In genomic region chr16:32509066-32509942, GRCm38 (mm10) we compare ENCODE assay signal across 9 mouse cellular contexts. TPM values are rescaled to one million over a fixed set of nuclear protein-coding genes. Genes with fewer than 3 reads are reported as not detected.
A peak's percentile ranks its signal among the peaks of the same experiment; 100 is the strongest.
DNase-seq lines count a peak whose midpoint lies in the region; ATAC-seq and TF ChIP-seq lines count a peak whose summit lies in the region.
"Had no signal": no experiment of that assay in that cellular context is flagged by ENCODE, and none has a peak within 500 bp of the region (broad histone marks: within the 10 kb centered on the region; RNA-seq: fewer than 3 reads in every experiment).

No protein-coding gene starts in this region.

- 69% methylated on average over 9 of the region's 9 CpGs for WGBS in kidney, embryonic 14.5 days
- 14% methylated on average over 9 of the region's 9 CpGs for WGBS in heart, embryonic 10.5 days

- no peaks in the 10 kb centered on the region for H3K27me3 ChIP-seq in kidney, embryonic 14.5 days (ENCODE audit: control insufficient read depth, insufficient read depth, low read length)
- peaks cover 12% of the 10 kb centered on the region; the same call in 1 of the 2 replicates for H3K27me3 ChIP-seq in heart, embryonic 10.5 days (ENCODE audit: insufficient read depth, poor library complexity, severe bottlenecking)

- no peak overlapping the region for H3K4me3 ChIP-seq in kidney, embryonic 14.5 days (ENCODE audit: low read length)
- peak overlapping the region; percentile 7; the same call in 1 of the 2 replicates for H3K4me3 ChIP-seq in heart, embryonic 10.5 days

- no peak for TF ChIP-seq CTCF in brain, embryonic 14.5 days (IDR thresholded peaks at IDR 0.05; ENCODE audit: borderline replicate concordance, extremely low read depth, insufficient read depth, insufficient read length)

- no peak overlapping the region for H3K27ac ChIP-seq in kidney, embryonic 14.5 days (ENCODE audit: low read depth, low read length)
- peak overlapping the region; percentile 87 for H3K27ac ChIP-seq in heart, embryonic 10.5 days

- ATAC-seq in kidney, embryonic 14.5 days (ENCODE audit: low FRiP score, low TSS enrichment), result peak; percentile 66; the same call in 1 of the 2 replicates

- DNase-seq in kidney, adult 11 months, result no peak
- peak; percentile 39 for DNase-seq in brain, embryonic 14.5 days (ENCODE audit: low read depth)
- DNase-seq in heart, embryonic 10.5 days (ENCODE audit: low spot score), result peak; percentile 98
- DNase-seq in liver, result peak; percentile 97
- DNase-seq in spleen, postnatal 4 days (ENCODE audit: low spot score in 2 of 2), result peak; percentile 90 to 91
- no peak for DNase-seq in testis, postnatal 14 days (ENCODE audit: low spot score)
- no peak for DNase-seq in left cerebral cortex, adult 18-20 months (ENCODE audit: low spot score in 2 of 2)

- H3K4me1 ChIP-seq in kidney, embryonic 14.5 days (ENCODE audit: control insufficient read depth, insufficient read depth, low read length), result no peaks in the 10 kb centered on the region
- H3K4me1 ChIP-seq in heart, embryonic 10.5 days, result peaks cover 60% of the 10 kb centered on the region

- TF ChIP-seq POLR2A in brain, embryonic 14.5 days (IDR thresholded peaks at IDR 0.05; ENCODE audit: borderline replicate concordance, extremely low read depth, insufficient read depth, insufficient read length, poor library complexity, severe bottlenecking), result no peak

- no peak overlapping the region for H3K9ac ChIP-seq in kidney, embryonic 14.5 days (ENCODE audit: low read depth, low read length)

- no peak overlapping the region for H3K4me2 ChIP-seq in kidney, embryonic 14.5 days (replicated peaks; ENCODE audit: low read depth, low read length)

- no peaks in the 10 kb centered on the region for H3K9me3 ChIP-seq in kidney, embryonic 14.5 days (ENCODE audit: control insufficient read depth, low read length)
- no peaks in the 10 kb centered on the region for H3K9me3 ChIP-seq in heart, embryonic 10.5 days

- H3K36me3 ChIP-seq in kidney, embryonic 14.5 days (ENCODE audit: control insufficient read depth, insufficient read depth, low read length), result no peaks in the 10 kb centered on the region
- no peaks in the 10 kb centered on the region for H3K36me3 ChIP-seq in heart, embryonic 10.5 days

RNA-seq across cellular contexts. Expression of gene Zdhhc19, which starts 13.2 kb away (rescaled TPM):
- polyA plus RNA-seq in kidney, embryonic 14.5 days (2014; fragmentation: Nextera tagmentation; extraction: Ambion mirVana), result not detected in 2 replicates
- polyA plus RNA-seq in brain, embryonic 14.5 days (2012; rRNA removed), result 0.15 TPM in 1 of 2 replicates, not detected in the other
- polyA plus RNA-seq in heart, embryonic 10.5 days (2016; fragmentation: Nextera tagmentation; extraction: Ambion mirVana), result not detected in 2 replicates
- not detected for total RNA-seq in left cerebral cortex, adult 18-20 months (2021)
- polyA plus RNA-seq: limb, embryonic 14.5 days had no signal

RNA-seq across cellular contexts. Expression of gene Slc51a, which starts 21.6 kb away (rescaled TPM):
- 0.33 and 0.49 TPM in 2 replicates for polyA plus RNA-seq in kidney, embryonic 14.5 days (2014; fragmentation: Nextera tagmentation; extraction: Ambion mirVana)
- 0.04 and 0.06 TPM in 2 replicates for polyA plus RNA-seq in brain, embryonic 14.5 days (2012; rRNA removed)
- 4.2 and 5.1 TPM in 2 replicates for polyA plus RNA-seq in heart, embryonic 10.5 days (2016; fragmentation: Nextera tagmentation; extraction: Ambion mirVana)
- not detected for total RNA-seq in left cerebral cortex, adult 18-20 months (2021)

Comparison
In these comparisons a context has a peak if more than half of its experiments do, and no peak if none do; other contexts are left out.
1. DNase-seq: peak in brain, embryonic 14.5 days (single experiment), heart, embryonic 10.5 days (single experiment), liver (single experiment) and spleen, postnatal 4 days (2 of 2); none in kidney, adult 11 months (single experiment), testis, postnatal 14 days (single experiment) and left cerebral cortex, adult 18-20 months (0 of 2).